Mouse (Mus musculus) R1 (cell line): ENCODE data around the gene Ripk4.

Source experiments
- DNase-seq: peaks from one replicate; pipeline ENCODE4 v3.0.0-alpha.2; 2018; ENCODE audit warnings: low read depth, low spot score

Gene Ripk4

GRCm38 (mm10) chr16:97734760-97735322 lies 28.7 kb downstream of the Ripk4 start:
- DNase-seq: no peak

GRCm38 (mm10) chr16:97733599-97733998 lies 30.0 kb downstream of the Ripk4 start:
- no peak for DNase-seq

- DNase-seq: no peak
Observed at GRCm38 (mm10) chr16:97730321-97730720, 33.3 kb downstream of the Ripk4 start.

GRCm38 (mm10) chr16:97726436-97726835 lies 37.2 kb downstream of the Ripk4 start:
- DNase-seq: no peak

GRCm38 (mm10) chr16:97720093-97720492 lies 43.5 kb downstream of the Ripk4 start:
- DNase-seq: no peak

- no peak for DNase-seq
Observed at GRCm38 (mm10) chr16:97719392-97719983, 44.1 kb downstream of the Ripk4 start.

- no peak for DNase-seq
Observed at GRCm38 (mm10) chr16:97716567-97716966, 47.0 kb downstream of the Ripk4 start.

- no peak for DNase-seq
Observed at GRCm38 (mm10) chr16:97712129-97712528, 51.5 kb downstream of the Ripk4 start.

- DNase-seq: no peak
Observed at GRCm38 (mm10) chr16:97701871-97702270, 61.7 kb downstream of the Ripk4 start.

- DNase-seq: peak; percentile 52
Observed at GRCm38 (mm10) chr16:97697769-97698168, 65.8 kb downstream of the Ripk4 start.

GRCm38 (mm10) chr16:97695709-97696108 lies 67.9 kb downstream of the Ripk4 start:
- DNase-seq: no peak
